Mouse (Mus musculus): ENCODE measurements around the gene Slc27a3.

Slc27a3 gene

DNA sequence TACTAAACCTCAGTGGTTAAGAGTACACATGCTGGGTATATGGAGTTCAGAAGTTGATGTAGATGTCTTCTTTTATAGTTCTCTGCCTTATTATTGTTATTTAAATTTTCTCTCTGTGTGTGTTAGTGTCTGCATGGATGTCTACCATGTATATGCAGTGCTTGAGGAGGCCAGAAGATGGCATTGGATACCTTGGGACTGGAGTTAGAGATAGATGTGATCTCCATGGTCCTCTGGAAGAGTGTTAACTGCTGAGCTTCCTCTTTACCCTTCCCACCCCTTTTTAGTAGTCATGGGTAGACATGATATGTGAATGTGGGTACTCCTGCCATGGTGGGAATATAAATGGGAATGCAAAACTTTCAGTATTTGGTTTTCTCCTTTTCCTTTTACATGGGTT lies 54.2 kb downstream of the Slc27a3 start:
- DNase-seq, result no peak

Measured in kidney, postnatal 14 days (tissue).